Mouse (Mus musculus): ENCODE data around the gene 6030468B19Rik. TPM values are rescaled to one million over a fixed set of nuclear protein-coding genes. Genes with fewer than 3 reads are reported as not detected.

The 6030468B19Rik gene
- polyA plus RNA-seq, 1 experiment from 2014 or later, result not detected

DNA sequence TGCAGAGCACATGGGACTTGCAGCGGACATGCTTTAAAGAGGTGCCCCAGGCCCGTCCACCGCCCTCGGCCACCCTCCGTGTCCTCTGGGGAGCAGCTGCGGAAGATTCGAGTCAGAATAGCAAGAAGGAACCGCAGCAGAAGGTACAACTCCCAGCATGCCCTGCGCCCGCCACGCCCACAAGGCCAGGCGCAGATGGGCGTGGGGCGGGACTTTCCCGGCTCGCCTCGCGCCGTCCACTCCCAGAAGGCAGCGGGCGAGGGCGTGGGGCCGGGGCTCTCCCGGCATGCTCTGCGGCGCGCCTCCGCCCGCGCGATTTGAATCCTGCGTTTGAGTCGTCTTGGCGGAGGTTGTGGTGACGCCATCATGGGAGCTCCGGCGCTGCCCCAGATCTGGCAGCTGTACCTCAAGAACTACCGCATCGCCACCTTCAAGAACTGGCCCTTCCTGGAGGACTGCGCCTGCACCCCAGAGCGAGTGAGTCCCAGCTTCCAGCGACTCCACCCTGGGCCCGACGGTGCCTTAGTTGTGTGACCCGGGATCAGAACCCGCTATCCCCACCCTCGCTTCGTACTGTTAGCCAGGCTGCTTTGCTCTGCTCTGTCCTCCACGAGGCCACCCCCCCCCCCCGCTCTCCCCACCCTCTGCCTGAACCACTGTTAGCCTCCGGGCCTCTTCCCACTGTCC is 51.7 kb downstream of the 6030468B19Rik start, which contains the start of gene Birc5:
Gene Birc5, plus strand, starts transcription at position 267 of the 687 bp plus-strand sequence.
- H3K36me3 ChIP-seq (ENCODE audit: control insufficient read depth, insufficient read depth, low read length), result no peaks in the 10 kb centered on the region
- H3K4me3 ChIP-seq (ENCODE audit: low read length), result peak within 1 kb of the TSS; percentile 73
- H3K9me3 ChIP-seq (ENCODE audit: control insufficient read depth, low read length), result no peaks in the 10 kb centered on the region
- H3K4me1 ChIP-seq (ENCODE audit: control insufficient read depth, insufficient read depth, low read depth, low read length), result peaks cover 12% of the 10 kb centered on the region
- peak within 1 kb of the TSS; percentile 94 for H3K9ac ChIP-seq (ENCODE audit: low read depth, low read length)
- no peaks in the 10 kb centered on the region for H3K27me3 ChIP-seq (replicated peaks; ENCODE audit: control insufficient read depth, insufficient read depth, low read length)
- ATAC-seq, result peak; percentile 97
- 0% methylated on average over 50 of the region's 51 CpGs for WGBS
- H3K27ac ChIP-seq (ENCODE audit: low read depth, low read length), result peak within 1 kb of the TSS; percentile 99
- H3K4me2 ChIP-seq (ENCODE audit: low read length), result peak within 1 kb of the TSS; percentile 95

DNA sequence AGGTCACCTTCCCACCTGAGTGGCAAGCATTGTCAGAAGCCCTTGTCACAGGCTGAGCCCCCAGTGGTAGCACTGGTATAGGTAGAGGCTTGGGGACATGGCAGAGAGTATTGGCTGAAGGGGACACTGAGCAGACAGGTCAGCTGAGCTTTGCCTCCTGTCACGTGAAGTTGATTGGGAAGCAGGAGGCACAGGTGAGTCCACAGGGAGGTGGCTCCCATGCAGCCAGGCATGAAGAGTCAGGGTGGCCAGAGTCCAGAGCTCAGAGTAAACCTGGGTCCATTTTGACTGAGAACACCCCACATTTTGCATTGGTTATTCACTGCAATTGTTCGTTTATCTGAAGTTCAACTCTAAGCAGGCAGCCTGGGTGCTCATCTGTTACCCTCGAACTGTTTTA is 55.4 kb downstream of the 6030468B19Rik start:
- no peak overlapping the region for H3K9ac ChIP-seq (ENCODE audit: low read depth, low read length)
- no peaks in the 10 kb centered on the region for H3K27me3 ChIP-seq (replicated peaks; ENCODE audit: control insufficient read depth, insufficient read depth, low read length)
- 91% methylated on average over 3 of the region's 3 CpGs for WGBS
- H3K4me2 ChIP-seq (ENCODE audit: low read length), result no peak overlapping the region
- ATAC-seq, result no peak
- no peaks in the 10 kb centered on the region for H3K36me3 ChIP-seq (ENCODE audit: control insufficient read depth, insufficient read depth, low read length)
- no peak overlapping the region for H3K4me3 ChIP-seq (ENCODE audit: low read length)
- no peaks in the 10 kb centered on the region for H3K9me3 ChIP-seq (ENCODE audit: control insufficient read depth, low read length)
- peaks cover 12% of the 10 kb centered on the region for H3K4me1 ChIP-seq (ENCODE audit: control insufficient read depth, insufficient read depth, low read depth, low read length)
- H3K27ac ChIP-seq (ENCODE audit: low read depth, low read length), result no peak overlapping the region

DNA sequence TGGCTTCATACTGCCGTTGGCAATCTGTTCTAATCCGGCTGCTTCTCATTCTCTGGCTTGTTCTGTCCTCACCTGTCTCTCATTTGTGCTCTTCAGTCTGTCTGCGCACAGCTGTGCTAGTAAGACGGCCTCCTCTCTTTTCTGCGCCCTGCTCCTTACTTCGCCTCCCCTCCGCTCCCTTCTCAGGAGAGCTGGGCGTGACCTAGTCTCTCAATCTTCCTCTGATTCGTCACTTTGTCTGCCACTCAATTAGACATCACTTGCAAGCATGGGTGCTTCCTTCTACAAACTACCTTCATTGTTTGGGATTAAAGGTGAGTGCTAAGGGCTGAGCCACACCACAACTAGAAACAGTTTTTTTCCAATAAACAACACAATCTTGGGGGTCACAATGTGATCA is 56.8 kb downstream of the 6030468B19Rik start:
- Histone ChIP-seq H3K9ac (ENCODE audit: low read depth, low read length) (no peak overlapping the region), H3K4me1 (ENCODE audit: control insufficient read depth, insufficient read depth, low read depth, low read length) (peaks cover 5% of the 10 kb centered on the region), H3K9me3 (ENCODE audit: control insufficient read depth, low read length) (no peaks in the 10 kb centered on the region), H3K27ac (ENCODE audit: low read depth, low read length) (no peak overlapping the region), H3K4me3 (ENCODE audit: low read length) (no peak overlapping the region), H3K36me3 (ENCODE audit: control insufficient read depth, insufficient read depth, low read length) (no peaks in the 10 kb centered on the region), H3K4me2 (ENCODE audit: low read length) (no peak overlapping the region), H3K27me3 (replicated peaks; ENCODE audit: control insufficient read depth, insufficient read depth, low read length) (no peaks in the 10 kb centered on the region)
- ATAC-seq, result no peak
- whole genome bisulfite sequencing, result 94% methylated on average over 9 of the region's 9 CpGs

DNA sequence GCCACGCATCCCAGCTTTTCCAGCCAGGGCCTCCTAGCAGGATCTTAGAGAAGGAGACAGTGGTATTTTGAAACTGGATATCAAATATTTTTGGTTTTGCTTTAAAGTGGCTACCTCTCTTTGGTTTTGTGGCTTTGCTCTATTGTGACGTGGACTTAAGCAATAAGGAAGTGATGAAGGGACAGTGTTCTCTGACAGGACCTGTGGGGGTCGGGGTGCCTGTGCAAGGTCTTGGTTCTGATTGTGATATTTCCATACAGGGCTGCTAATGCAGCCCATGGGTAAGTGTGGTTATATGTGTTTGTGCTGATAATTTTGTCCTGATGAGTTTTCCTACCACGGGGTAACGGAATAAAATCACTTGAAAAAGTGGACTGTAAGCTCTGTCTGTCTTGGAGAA is 57.9 kb downstream of the 6030468B19Rik start:
- no peak for ATAC-seq
- no peak overlapping the region for H3K4me3 ChIP-seq (ENCODE audit: low read length)
- H3K36me3 ChIP-seq (ENCODE audit: control insufficient read depth, insufficient read depth, low read length), result no peaks in the 10 kb centered on the region
- H3K9ac ChIP-seq (ENCODE audit: low read depth, low read length), result no peak overlapping the region
- H3K9me3 ChIP-seq (ENCODE audit: control insufficient read depth, low read length), result no peaks in the 10 kb centered on the region
- H3K27ac ChIP-seq (ENCODE audit: low read depth, low read length), result no peak overlapping the region
- no peak overlapping the region for H3K4me2 ChIP-seq (ENCODE audit: low read length)
- WGBS, result 93% methylated on average over 5 of the region's 5 CpGs
- no peaks in the 10 kb centered on the region for H3K4me1 ChIP-seq (ENCODE audit: control insufficient read depth, insufficient read depth, low read depth, low read length)
- peaks cover 1% of the 10 kb centered on the region; the same call in 1 of the 2 replicates for H3K27me3 ChIP-seq (replicated peaks; ENCODE audit: control insufficient read depth, insufficient read depth, low read length)

DNA sequence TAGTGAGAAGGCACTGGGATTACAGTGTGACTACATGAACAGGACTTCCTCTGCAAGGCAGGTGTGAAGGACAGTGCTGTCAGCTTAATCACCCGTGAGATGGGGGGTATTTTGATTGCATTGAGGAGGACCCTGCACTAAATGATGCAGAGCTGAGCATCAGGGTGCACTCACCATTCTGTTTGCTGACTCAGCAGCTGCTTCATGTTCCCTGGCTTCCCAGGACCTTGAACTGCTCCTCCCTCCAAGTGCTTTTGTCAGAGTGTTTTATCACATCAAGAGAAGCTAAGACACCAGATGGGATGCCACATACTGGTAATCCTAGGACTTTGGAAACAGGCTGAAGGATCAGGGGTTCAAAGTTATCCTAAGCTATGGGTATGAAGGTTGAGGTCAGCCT is 58.5 kb downstream of the 6030468B19Rik start:
- ATAC-seq, result no peak

More for the DNA sequence above, 58.5 kb downstream of the 6030468B19Rik start:
- H3K4me1 ChIP-seq (ENCODE audit: control insufficient read depth, insufficient read depth, low read depth, low read length), result 0 out of 2 replicates have a peak, but pooled peaks cover 2% of the 10 kb centered on the region
- no peak overlapping the region for H3K4me2 ChIP-seq (ENCODE audit: low read length)
- H3K36me3 ChIP-seq (ENCODE audit: control insufficient read depth, insufficient read depth, low read length), result no peaks in the 10 kb centered on the region
- H3K9ac ChIP-seq (ENCODE audit: low read depth, low read length), result no peak overlapping the region
- no peaks in the 10 kb centered on the region for H3K9me3 ChIP-seq (ENCODE audit: control insufficient read depth, low read length)
- H3K27ac ChIP-seq (ENCODE audit: low read depth, low read length), result no peak overlapping the region
- WGBS, result 95% methylated on average over 1 of the region's 1 CpGs
- peaks cover 7% of the 10 kb centered on the region; the same call in 1 of the 2 replicates for H3K27me3 ChIP-seq (replicated peaks; ENCODE audit: control insufficient read depth, insufficient read depth, low read length)
- no peak overlapping the region for H3K4me3 ChIP-seq (ENCODE audit: low read length)

Other genes starting within 250 kb of the 6030468B19Rik start
- 18.9 and 21.4 TPM in 2 replicates for gene Tnrc6c, start 143.4 kb upstream of the 6030468B19Rik start, polyA plus RNA-seq (2015; fragmentation: Nextera tagmentation; extraction: Ambion mirVana)
- gene Tmc8, start 15.6 kb upstream of the 6030468B19Rik start, polyA plus RNA-seq (2015; fragmentation: Nextera tagmentation; extraction: Ambion mirVana), result 0.76 and 1.0 TPM in 2 replicates
- gene Tmc6, start 15.5 kb upstream of the 6030468B19Rik start, polyA plus RNA-seq (2015; fragmentation: Nextera tagmentation; extraction: Ambion mirVana), result 6.4 and 6.6 TPM in 2 replicates
- gene Gm20708, start 12.0 kb downstream of the 6030468B19Rik start, polyA plus RNA-seq (2015; fragmentation: Nextera tagmentation; extraction: Ambion mirVana), result 1.1 and 1.8 TPM in 2 replicates
- gene Syngr2, start 12.0 kb downstream of the 6030468B19Rik start, polyA plus RNA-seq (2015; fragmentation: Nextera tagmentation; extraction: Ambion mirVana), result 17.4 and 20.9 TPM in 2 replicates
- gene Afmid, start 28.3 kb downstream of the 6030468B19Rik start, polyA plus RNA-seq (2015; fragmentation: Nextera tagmentation; extraction: Ambion mirVana), result 7.0 and 8.5 TPM in 2 replicates
- 19.6 and 21.2 TPM in 2 replicates for gene Tk1, start 28.4 kb downstream of the 6030468B19Rik start, polyA plus RNA-seq (2015; fragmentation: Nextera tagmentation; extraction: Ambion mirVana)
- gene Birc5, start 51.6 kb downstream of the 6030468B19Rik start, polyA plus RNA-seq (2015; fragmentation: Nextera tagmentation; extraction: Ambion mirVana), result 37.9 and 42.9 TPM in 2 replicates
- 0.08 TPM in 1 of 2 replicates, not detected in the other for gene Tmem235, start 63.1 kb downstream of the 6030468B19Rik start, polyA plus RNA-seq (2015; fragmentation: Nextera tagmentation; extraction: Ambion mirVana)
- 4.5 and 5.5 TPM in 2 replicates for gene Tha1, start 75.8 kb downstream of the 6030468B19Rik start, polyA plus RNA-seq (2015; fragmentation: Nextera tagmentation; extraction: Ambion mirVana)
- gene Socs3, start 172.4 kb downstream of the 6030468B19Rik start, polyA plus RNA-seq (2015; fragmentation: Nextera tagmentation; extraction: Ambion mirVana), result 7.5 and 8.9 TPM in 2 replicates
- gene Pgs1, start 188.6 kb downstream of the 6030468B19Rik start, polyA plus RNA-seq (2015; fragmentation: Nextera tagmentation; extraction: Ambion mirVana), result 67.3 and 68.4 TPM in 2 replicates